Comparison of ENCODE assay signal across 34 mouse cellular contexts in the genomic region with DNA sequence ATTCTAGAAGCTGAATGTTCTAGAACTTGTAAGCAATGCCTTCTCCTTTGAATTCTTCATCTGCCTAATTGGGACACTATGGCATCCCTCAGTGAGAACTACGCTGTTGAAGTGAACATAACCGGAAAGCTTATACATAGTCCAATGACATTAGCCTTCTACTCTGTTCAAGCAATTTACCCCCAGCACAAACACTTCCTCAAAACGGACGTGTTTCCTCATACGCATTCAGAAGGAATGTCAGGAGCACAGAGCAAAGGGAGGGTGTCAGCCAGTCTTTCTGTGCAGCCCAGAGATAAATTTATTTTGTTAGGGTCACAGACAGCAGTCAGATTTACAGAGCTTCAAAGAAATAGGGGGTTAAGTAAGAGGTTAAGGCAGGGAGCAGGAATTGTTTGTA.
"Had no signal": no experiment of that assay in that cellular context is flagged by ENCODE, and none has a peak within 500 bp of the region (broad histone marks: within the 10 kb centered on the region; RNA-seq: fewer than 3 reads in every experiment).

No protein-coding gene starts in this region.

- ATAC-seq: hindbrain, embryonic 16.5 days; hindbrain, postnatal 0 days; inflammation-experienced regulatory T-cells, adult 6 months; intestine, embryonic 15.5 days; intestine, embryonic 16.5 days; intestine, postnatal 0 days had no signal

- H3K36me3 ChIP-seq: heart, embryonic 10.5 days; heart, embryonic 12.5 days; heart, embryonic 13.5 days; heart, embryonic 15.5 days; hindbrain, embryonic 10.5 days; hindbrain, embryonic 12.5 days; hindbrain, embryonic 13.5 days; hindbrain, embryonic 15.5 days; intestine, embryonic 15.5 days; kidney, embryonic 15.5 days had no signal

- H3K27ac ChIP-seq: heart, adult 2 months; heart, embryonic 10.5 days; heart, embryonic 13.5 days; heart, embryonic 15.5 days; hindbrain, embryonic 12.5 days; hindbrain, embryonic 13.5 days; hindbrain, embryonic 14.5 days; hindbrain, embryonic 15.5 days; hindbrain, postnatal 0 days; intestine, embryonic 15.5 days; kidney, embryonic 15.5 days; layer of hippocampus, adult 2 months had no signal

- H3K9ac ChIP-seq: heart, embryonic 12.5 days; heart, embryonic 13.5 days; heart, embryonic 15.5 days; hindbrain, embryonic 12.5 days; hindbrain, embryonic 13.5 days; hindbrain, embryonic 14.5 days; hindbrain, embryonic 15.5 days; intestine, embryonic 15.5 days; kidney, embryonic 15.5 days had no signal

- H3K9me3 ChIP-seq: heart, embryonic 10.5 days; heart, embryonic 12.5 days; heart, embryonic 13.5 days; heart, embryonic 15.5 days; hindbrain, embryonic 10.5 days; hindbrain, embryonic 12.5 days; hindbrain, embryonic 13.5 days; hindbrain, embryonic 15.5 days; intestine, embryonic 15.5 days; kidney, embryonic 15.5 days had no signal

- H3K4me3 ChIP-seq: heart, adult 2 months; heart, embryonic 10.5 days; heart, embryonic 12.5 days; heart, embryonic 13.5 days; heart, embryonic 15.5 days; hindbrain, embryonic 10.5 days; hindbrain, embryonic 12.5 days; hindbrain, embryonic 13.5 days; hindbrain, embryonic 15.5 days; intestine, embryonic 15.5 days; kidney, embryonic 15.5 days; layer of hippocampus, adult 2 months had no signal

- H3K27me3 ChIP-seq: heart, embryonic 12.5 days; heart, embryonic 13.5 days; heart, embryonic 15.5 days; hindbrain, embryonic 12.5 days; hindbrain, embryonic 13.5 days; hindbrain, embryonic 15.5 days; intestine, embryonic 15.5 days; kidney, embryonic 15.5 days had no signal

- H3K4me1 ChIP-seq: heart, embryonic 15.5 days; hindbrain, embryonic 15.5 days; intestine, embryonic 15.5 days had no signal

- DNase-seq: heart, adult 2 months; heart, postnatal 10 days; heart, postnatal 14 days; heart, postnatal 36 days; heart, postnatal 4 days; kidney, adult 11 months; kidney, adult 18-20 months; kidney, adult 2 months; kidney, adult 8-10 months; kidney, adult 9 months; kidney, postnatal 10 days; kidney, postnatal 14 days; kidney, postnatal 36 days; kidney, postnatal 4 days; layer of hippocampus, adult 9-11 months; layer of hippocampus, postnatal 36 days had no signal

- H3K4me2 ChIP-seq: heart, embryonic 11.5 days; heart, embryonic 12.5 days; heart, embryonic 13.5 days; heart, embryonic 15.5 days; hindbrain, embryonic 12.5 days; hindbrain, embryonic 13.5 days; hindbrain, embryonic 14.5 days; hindbrain, embryonic 15.5 days; intestine, embryonic 15.5 days; kidney, embryonic 15.5 days had no signal
